22 mouse cellular contexts compared by ENCODE assay signal in the genomic region with DNA sequence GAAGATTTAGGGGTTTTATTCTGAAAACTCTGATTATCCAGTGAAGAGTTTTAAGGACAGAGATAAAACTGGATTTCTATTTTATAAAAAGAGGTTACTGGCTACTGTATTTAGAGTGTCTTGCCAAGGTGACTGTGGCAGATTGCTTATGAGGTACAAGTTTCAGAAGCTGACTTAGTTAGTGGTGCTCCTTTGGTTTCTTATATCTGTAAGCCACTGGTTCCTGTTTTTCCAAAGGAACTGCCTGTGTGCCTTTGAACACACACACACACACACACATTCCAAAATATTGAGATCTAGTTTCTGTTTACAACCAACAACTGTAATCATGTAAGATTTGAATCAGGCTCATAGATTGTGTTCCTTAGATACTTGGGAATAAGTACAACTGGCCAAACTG.
"Had no signal": no experiment of that assay in that cellular context is flagged by ENCODE, and none has a peak within 500 bp of the region (broad histone marks: within the 10 kb centered on the region; RNA-seq: fewer than 3 reads in every experiment).

No protein-coding gene starts in this region.

- H3K9me3 ChIP-seq: heart, embryonic 10.5 days; heart, embryonic 12.5 days; hindbrain, embryonic 10.5 days; hindbrain, embryonic 12.5 days; limb, embryonic 10.5 days; limb, embryonic 12.5 days had no signal

- H3K4me2 ChIP-seq: heart, embryonic 12.5 days; hindbrain, embryonic 12.5 days; hindbrain, embryonic 14.5 days; limb, embryonic 12.5 days had no signal

- H3K4me1 ChIP-seq: hindbrain, embryonic 12.5 days; limb, embryonic 10.5 days had no signal

- H3K36me3 ChIP-seq: heart, embryonic 10.5 days; heart, embryonic 12.5 days; hindbrain, embryonic 10.5 days; hindbrain, embryonic 12.5 days; limb, embryonic 10.5 days; limb, embryonic 12.5 days had no signal

- H3K27ac ChIP-seq: gastrocnemius, adult 2 months; heart, embryonic 10.5 days; hindbrain, embryonic 10.5 days; hindbrain, embryonic 12.5 days; hindbrain, embryonic 14.5 days; hindbrain, postnatal 0 days; layer of hippocampus, adult 2 months; left cerebral cortex, adult 2 months; limb, embryonic 10.5 days; limb, embryonic 12.5 days had no signal

- H3K27me3 ChIP-seq: heart, embryonic 12.5 days; hindbrain, embryonic 12.5 days had no signal

- H3K4me3 ChIP-seq: gastrocnemius, adult 2 months; heart, embryonic 10.5 days; heart, embryonic 12.5 days; hindbrain, embryonic 10.5 days; hindbrain, embryonic 12.5 days; layer of hippocampus, adult 2 months; left cerebral cortex, adult 2 months; limb, embryonic 10.5 days; limb, embryonic 12.5 days had no signal

- DNase-seq: gastrocnemius, adult 2 months; gastrocnemius, postnatal 10 days; gastrocnemius, postnatal 25 days; heart, adult 18-20 months; heart, postnatal 10 days; heart, postnatal 4 days; kidney, adult 18-20 months; kidney, adult 8-10 months; kidney, postnatal 10 days; kidney, postnatal 25 days; kidney, postnatal 4 days had no signal

- H3K9ac ChIP-seq: heart, embryonic 12.5 days; hindbrain, embryonic 12.5 days; hindbrain, embryonic 14.5 days; limb, embryonic 12.5 days had no signal

- ATAC-seq: hindbrain, postnatal 0 days; intestine, postnatal 0 days had no signal
